Mouse (Mus musculus) gastrocnemius, adult 2 months (tissue): Measurements from ENCODE around the gene Capn2. TPM values are rescaled to one million over a fixed set of nuclear protein-coding genes. Genes with fewer than 3 reads are reported as not detected.

Experiments
- DNase-seq: peaks from one replicate; pipeline ENCODE4 v3.0.0; 2022
- H3K27ac ChIP-seq: fragments of 200-600 bp; 2 replicates; pipeline ENCODE4 v1.8.1; 2022; ENCODE audit warnings: mild to moderate bottlenecking
- H3K4me3 ChIP-seq: fragments of 200-600 bp; 2 replicates; pipeline ENCODE4 v1.8.1; 2022; ENCODE audit warnings: mild to moderate bottlenecking, moderate library complexity
- CTCF ChIP-seq: fragments of 200-600 bp; IDR thresholded peaks from 2 replicates; pipeline ENCODE4 v1.8.1; 2022; ENCODE audit warnings: antibody characterized with exemption, mild to moderate bottlenecking, moderate library complexity
- intact Hi-C: fragments of 180-260 bp; cut with DNase I; formaldehyde crosslinking; loops from one replicate; pipeline ENCODE4 v1.15.1; 2025
- total RNA-seq, 2 experiments: library from RNA; stranded (reverse); gene quantifications; 2 replicates each; pipeline ENCODE4 v1.2.3; 2021

The Capn2 gene
- total RNA-seq, 2 experiments from 2014 or later = 46.7 to 55.3 TPM

- TF ChIP-seq CTCF = no peak
- intact Hi-C loops = no loop called here
- Histone ChIP-seq H3K27ac (peak overlapping the region; percentile 64), H3K4me3 (no peak overlapping the region)
- peak; percentile 86 for DNase-seq
These were observed 77.7 kb downstream of the Capn2 start for GRCm38 (mm10) chr1:182439546-182440222.

- TF ChIP-seq CTCF = no peak
- H3K27ac ChIP-seq = no peak overlapping the region
- DNase-seq = no peak
- no peak overlapping the region for H3K4me3 ChIP-seq
- intact Hi-C loops = no loop called here
These were observed 80.7 kb downstream of the Capn2 start for GRCm38 (mm10) chr1:182436746-182437145.

- DNase-seq = no peak
- no peak for TF ChIP-seq CTCF
- intact Hi-C loops = no loop called here
- H3K4me3 ChIP-seq = no peak overlapping the region
- H3K27ac ChIP-seq = no peak overlapping the region
These were observed 85.3 kb downstream of the Capn2 start for GRCm38 (mm10) chr1:182432059-182432458.

- DNase-seq = no peak
- H3K4me3 ChIP-seq = no peak overlapping the region
- no peak for TF ChIP-seq CTCF
- H3K27ac ChIP-seq = no peak overlapping the region
- intact Hi-C loops = no loop called here
These were observed 86.7 kb downstream of the Capn2 start for GRCm38 (mm10) chr1:182430676-182431075.

GRCm38 (mm10) chr1:182429826-182430225 is 87.6 kb downstream of the Capn2 start:
- DNase-seq = no peak
- no peak for TF ChIP-seq CTCF
- no peak overlapping the region for H3K4me3 ChIP-seq
- no peak overlapping the region for H3K27ac ChIP-seq
- intact Hi-C loops = no loop called here

GRCm38 (mm10) chr1:182427426-182427825 is 90.0 kb downstream of the Capn2 start:
- H3K27ac ChIP-seq = peak overlapping the region; percentile 70

GRCm38 (mm10) chr1:182426444-182426843 is 91.0 kb downstream of the Capn2 start:
- DNase-seq = no peak
- Histone ChIP-seq H3K27ac (peak overlapping the region; percentile 70; the same call in 1 of the 2 replicates), H3K4me3 (no peak overlapping the region)
- no peak for TF ChIP-seq CTCF
- intact Hi-C loops = no loop called here

More at GRCm38 (mm10) chr1:182427426-182427825, 90.0 kb downstream of the Capn2 start:
- peak; percentile 83 for DNase-seq
- no peak for TF ChIP-seq CTCF
- intact Hi-C loops = no loop called here
- H3K4me3 ChIP-seq = no peak overlapping the region

- H3K4me3 ChIP-seq = no peak overlapping the region
- DNase-seq = no peak
- no peak for TF ChIP-seq CTCF
- peak overlapping the region; percentile 8; the same call in 1 of the 2 replicates for H3K27ac ChIP-seq
- intact Hi-C loops = no loop called here
These were observed 92.2 kb downstream of the Capn2 start for GRCm38 (mm10) chr1:182425176-182425575.

GRCm38 (mm10) chr1:182424274-182424673 is 93.1 kb downstream of the Capn2 start:
- H3K4me3 ChIP-seq = no peak overlapping the region
- DNase-seq = no peak
- no peak for TF ChIP-seq CTCF
- H3K27ac ChIP-seq = no peak overlapping the region
- intact Hi-C loops = no loop called here

- Histone ChIP-seq H3K27ac (peak overlapping the region; percentile 75), H3K4me3 (no peak overlapping the region)
- intact Hi-C loops = no loop called here
- peak; percentile 52 for DNase-seq
- no peak for TF ChIP-seq CTCF
These were observed 97.9 kb downstream of the Capn2 start for GRCm38 (mm10) chr1:182419481-182419880.

Other genes starting within 250 kb of the Capn2 start
- 10 to 100 TPM; 15.7 to 19.1 TPM for gene Degs1, start 234.8 kb downstream of the Capn2 start, total RNA-seq
- gene Fbxo28, start 176.0 kb downstream of the Capn2 start, total RNA-seq = 10 to 100 TPM; 21.5 to 23.1 TPM
- 1 to 10 TPM; 9.0 to 9.5 TPM for gene Trp53bp2, start 108.4 kb downstream of the Capn2 start, total RNA-seq
- not detected for gene Capn8, start 47.4 kb upstream of the Capn2 start, total RNA-seq
- not detected for gene Ccdc185, start 231.6 kb upstream of the Capn2 start, total RNA-seq
- gene Susd4, start 246.3 kb upstream of the Capn2 start, total RNA-seq = under 1 TPM; 0.22 to 0.43 TPM